Mouse (Mus musculus) midbrain, embryonic 14.5 days (tissue): ENCODE measurements at regions not wholly inside any gene's neighbourhood (a gene's known extent, or its start where the extent isn't known, plus 50 kb on each side); places are given as distances from the start of the nearest gene placed in this dataset.
"Not testable (repeated sequence)": the region's sequence is repeated elsewhere in the genome, so short reads cannot be mapped to it uniquely, and the experiment has no call there.

Source experiments
- ATAC-seq: fragments of 200-750 bp; cut with Nextera tagmentation; 2 replicates; pipeline ENCODE4 v1.8.0; 2017; ENCODE audit warnings: moderate number of reproducible peaks, moderate library complexity; ENCODE audit not compliant: low FRiP score, low TSS enrichment
- DNase-seq: peaks from one replicate; pipeline ENCODE4 v3.0.0-alpha.2; 2015
- H3K27ac ChIP-seq: fragments of 300-500 bp; sonication (generic); replicated peaks from 2 replicates; pipeline ENCODE4 v1.5.1; 2014; ENCODE audit warnings: mild to moderate bottlenecking, low read depth, low read length, moderate library complexity
- H3K27me3 ChIP-seq: fragments of 300-500 bp; sonication (generic); 2 replicates; pipeline ENCODE4 v1.6.1; 2014; ENCODE audit warnings: low read length, control low read depth, mixed read lengths; ENCODE audit not compliant: control insufficient read depth, insufficient read depth
- H3K36me3 ChIP-seq: fragments of 300-500 bp; sonication (generic); 2 replicates; pipeline ENCODE4 v1.6.1; 2014; ENCODE audit warnings: low read length, control low read depth; ENCODE audit not compliant: control insufficient read depth, insufficient read depth
- H3K4me1 ChIP-seq: fragments of 300-500 bp; sonication (generic); 2 replicates; pipeline ENCODE4 v1.6.1; 2014; ENCODE audit warnings: mild to moderate bottlenecking, antibody characterized with exemption, low read length, control low read depth; ENCODE audit not compliant: control insufficient read depth, insufficient read depth
- H3K4me2 ChIP-seq: fragments of 300-500 bp; sonication (generic); 2 replicates; pipeline ENCODE4 v1.6.1; 2014; ENCODE audit warnings: mild to moderate bottlenecking, low read length, moderate library complexity
- H3K4me3 ChIP-seq: fragments of 300-500 bp; sonication (generic); replicated peaks from 2 replicates; pipeline ENCODE4 v1.5.1; 2014; ENCODE audit warnings: low read depth, low read length
- H3K9ac ChIP-seq: fragments of 300-500 bp; sonication (generic); replicated peaks from 2 replicates; pipeline ENCODE4 v1.6.1; 2014; ENCODE audit warnings: mild to moderate bottlenecking, low read length, moderate library complexity
- H3K9me3 ChIP-seq: fragments of 300-500 bp; sonication (generic); 2 replicates; pipeline ENCODE4 v1.6.1; 2016; ENCODE audit warnings: low read length, control low read depth, mixed read lengths; ENCODE audit not compliant: control insufficient read depth
- whole genome bisulfite sequencing: fragments of 180-500 bp; shearing (Covaris S2); extraction: QIAGEN DNeasy Blood & Tissue Kit; methylation state at CpG from one replicate; pipeline ENCODE4 v1.1.7; 2014; 5-methylcytosine and 5-hydroxymethylcytosine counted together

- WGBS: 88% methylated on average over 2 of the region's 2 CpGs
- no peak overlapping the region for H3K4me3 ChIP-seq
- no peak overlapping the region for H3K4me2 ChIP-seq
- H3K27me3 ChIP-seq: no peaks in the 10 kb centered on the region
- no peaks in the 10 kb centered on the region for H3K4me1 ChIP-seq
- H3K27ac ChIP-seq: no peak overlapping the region
- no peak for DNase-seq
- H3K9me3 ChIP-seq: no peaks in the 10 kb centered on the region
- no peaks in the 10 kb centered on the region for H3K36me3 ChIP-seq
- no peak for ATAC-seq
- H3K9ac ChIP-seq: no peak overlapping the region
These were observed 87.9 kb upstream of the Mpdz start for GRCm38 (mm10) chr4:81530546-81530945.

GRCm38 (mm10) chr4:81519151-81519550 is 76.5 kb upstream of the Mpdz start:
- ATAC-seq, H3K9ac ChIP-seq, H3K9me3 ChIP-seq, H3K4me2 ChIP-seq, H3K4me3 ChIP-seq, H3K27ac ChIP-seq, DNase-seq, H3K36me3 ChIP-seq, H3K4me1 ChIP-seq, H3K27me3 ChIP-seq: not testable (repeated sequence)
- WGBS: 88% methylated on average over 2 of the region's 2 CpGs

GRCm38 (mm10) chr4:81514547-81514946 is 71.9 kb upstream of the Mpdz start:
- Histone ChIP-seq H3K27ac (no peak overlapping the region), H3K4me3 (no peak overlapping the region), H3K36me3 (no peaks in the 10 kb centered on the region), H3K27me3 (no peaks in the 10 kb centered on the region), H3K4me1 (no peaks in the 10 kb centered on the region), H3K4me2 (no peak overlapping the region), H3K9me3 (no peaks in the 10 kb centered on the region), H3K9ac (no peak overlapping the region)
- WGBS: 92% methylated on average over 4 of the region's 4 CpGs
- ATAC-seq (no peak), DNase-seq (no peak)

GRCm38 (mm10) chr4:81512396-81512795 is 69.8 kb upstream of the Mpdz start:
- DNase-seq (no peak), ATAC-seq (no peak)
- H3K9ac ChIP-seq: no peak overlapping the region
- H3K36me3 ChIP-seq: no peaks in the 10 kb centered on the region
- 38% methylated on average over 3 of the region's 3 CpGs for WGBS
- H3K27me3 ChIP-seq: no peaks in the 10 kb centered on the region
- no peak overlapping the region for H3K4me2 ChIP-seq
- no peaks in the 10 kb centered on the region for H3K9me3 ChIP-seq
- no peak overlapping the region for H3K27ac ChIP-seq
- no peak overlapping the region for H3K4me3 ChIP-seq
- no peaks in the 10 kb centered on the region for H3K4me1 ChIP-seq

- H3K4me2 ChIP-seq: no peak overlapping the region
- H3K4me1 ChIP-seq: no peaks in the 10 kb centered on the region
- H3K36me3 ChIP-seq: no peaks in the 10 kb centered on the region
- H3K9me3 ChIP-seq: no peaks in the 10 kb centered on the region
- ATAC-seq (no peak), DNase-seq (no peak)
- H3K27me3 ChIP-seq: no peaks in the 10 kb centered on the region
- H3K27ac ChIP-seq: no peak overlapping the region
- H3K4me3 ChIP-seq: no peak overlapping the region
- 97% methylated on average over 1 of the region's 1 CpGs for WGBS
- no peak overlapping the region for H3K9ac ChIP-seq
These were observed 66.2 kb upstream of the Mpdz start for GRCm38 (mm10) chr4:81508776-81509175.

GRCm38 (mm10) chr4:81506841-81507240 is 64.2 kb upstream of the Mpdz start:
- whole genome bisulfite sequencing: 92% methylated on average over 5 of the region's 5 CpGs
- H3K4me3 ChIP-seq: no peak overlapping the region
- H3K27me3 ChIP-seq: no peaks in the 10 kb centered on the region
- DNase-seq (no peak), ATAC-seq (no peak)
- no peaks in the 10 kb centered on the region for H3K4me1 ChIP-seq
- H3K4me2 ChIP-seq: no peak overlapping the region
- no peaks in the 10 kb centered on the region for H3K36me3 ChIP-seq
- H3K27ac ChIP-seq: no peak overlapping the region
- H3K9ac ChIP-seq: no peak overlapping the region
- no peaks in the 10 kb centered on the region for H3K9me3 ChIP-seq

GRCm38 (mm10) chr4:81506306-81506705 is 63.7 kb upstream of the Mpdz start:
- no peaks in the 10 kb centered on the region for H3K36me3 ChIP-seq
- no peak for ATAC-seq
- no peak for DNase-seq
- H3K9me3 ChIP-seq: no peaks in the 10 kb centered on the region
- no peak overlapping the region for H3K27ac ChIP-seq
- no peak overlapping the region for H3K4me3 ChIP-seq
- H3K9ac ChIP-seq: no peak overlapping the region
- no peaks in the 10 kb centered on the region for H3K27me3 ChIP-seq
- no peaks in the 10 kb centered on the region for H3K4me1 ChIP-seq
- no peak overlapping the region for H3K4me2 ChIP-seq
- WGBS: 96% methylated on average over 6 of the region's 6 CpGs

- Histone ChIP-seq H3K4me1 (no peaks in the 10 kb centered on the region), H3K9ac (no peak overlapping the region), H3K9me3 (no peaks in the 10 kb centered on the region), H3K27me3 (no peaks in the 10 kb centered on the region), H3K4me2 (no peak overlapping the region), H3K36me3 (no peaks in the 10 kb centered on the region), H3K27ac (no peak overlapping the region), H3K4me3 (no peak overlapping the region)
- WGBS: 82% methylated on average over 3 of the region's 3 CpGs
- DNase-seq: no peak
- no peak for ATAC-seq
These were observed 62.5 kb upstream of the Mpdz start for GRCm38 (mm10) chr4:81505096-81505495.

- Histone ChIP-seq H3K9ac (no peak overlapping the region), H3K4me3 (no peak overlapping the region), H3K27ac (no peak overlapping the region), H3K4me1 (no peaks in the 10 kb centered on the region), H3K9me3 (no peaks in the 10 kb centered on the region), H3K4me2 (no peak overlapping the region), H3K36me3 (no peaks in the 10 kb centered on the region), H3K27me3 (no peaks in the 10 kb centered on the region)
- no peak for DNase-seq
- WGBS: 84% methylated on average over 5 of the region's 5 CpGs
- no peak for ATAC-seq
These were observed 61.3 kb upstream of the Mpdz start for GRCm38 (mm10) chr4:81503941-81504340.
